Mouse (Mus musculus) cortical plate, adult 2 months (tissue): ENCODE data around the gene Syne2.

Experiments
- CTCF ChIP-seq: fragments of 200-500 bp; IDR thresholded peaks from 2 replicates; pipeline ENCODE4 v1.5.1; 2011; ENCODE audit warnings: mild to moderate bottlenecking, control low read depth, low read length; ENCODE audit not compliant: insufficient read depth; ENCODE audit errors: extremely low read depth
- POLR2A ChIP-seq: fragments of 200-500 bp; IDR thresholded peaks from 2 replicates; pipeline ENCODE4 v1.6.1; 2011; ENCODE audit warnings: mild to moderate bottlenecking, low read length, control low read depth; ENCODE audit not compliant: insufficient read depth; ENCODE audit errors: extremely low read depth

DNA sequence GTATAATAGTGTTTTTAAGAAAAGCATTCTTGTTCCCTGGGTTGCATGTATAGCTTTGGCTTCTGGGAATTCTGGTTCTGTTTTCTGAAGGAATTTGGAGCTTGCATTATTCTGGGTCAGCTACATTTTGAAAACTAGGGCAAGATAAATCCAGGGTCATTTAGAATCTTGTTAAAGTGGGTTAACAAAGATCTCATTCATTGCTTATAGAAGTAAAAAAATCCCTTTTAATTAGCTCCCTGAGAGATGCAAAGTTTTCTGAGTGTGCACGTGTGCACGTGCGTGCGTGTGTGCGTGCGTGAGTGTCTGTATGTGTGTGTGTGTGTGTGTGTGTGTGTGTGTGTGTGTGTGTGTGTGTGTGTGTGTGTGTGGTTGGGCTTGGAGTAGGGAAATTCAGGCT is 42.9 kb downstream of the Syne2 start:
- TF ChIP-seq CTCF (no peak), POLR2A (no peak)
